Mouse (Mus musculus): ENCODE measurements around the gene Ptpn5.

- no peak for TF ChIP-seq CTCF (IDR thresholded peaks at IDR 0.05; ENCODE audit: low read depth, low read length)
- no peak for TF ChIP-seq POLR2A (IDR thresholded peaks at IDR 0.05; ENCODE audit: insufficient read depth, low read length)
- TF ChIP-seq EP300 (IDR thresholded peaks at IDR 0.05; ENCODE audit: insufficient read depth, low read depth, low read length) = no peak
These were observed 57.3 kb downstream of the Ptpn5 start for GRCm38 (mm10) chr7:47076193-47076592.

All from ES-Bruce4 (cell line).